Mouse (Mus musculus) cerebellum, adult 11-12 months (tissue): ENCODE results near the gene Mettl9.
"Not testable (repeated sequence)": the region's sequence is repeated elsewhere in the genome, so short reads cannot be mapped to it uniquely, and the experiment has no call there.

Experiments used
- DNase-seq: peaks from one replicate; pipeline ENCODE4 v3.0.0; 2022

The Mettl9 gene

DNA sequence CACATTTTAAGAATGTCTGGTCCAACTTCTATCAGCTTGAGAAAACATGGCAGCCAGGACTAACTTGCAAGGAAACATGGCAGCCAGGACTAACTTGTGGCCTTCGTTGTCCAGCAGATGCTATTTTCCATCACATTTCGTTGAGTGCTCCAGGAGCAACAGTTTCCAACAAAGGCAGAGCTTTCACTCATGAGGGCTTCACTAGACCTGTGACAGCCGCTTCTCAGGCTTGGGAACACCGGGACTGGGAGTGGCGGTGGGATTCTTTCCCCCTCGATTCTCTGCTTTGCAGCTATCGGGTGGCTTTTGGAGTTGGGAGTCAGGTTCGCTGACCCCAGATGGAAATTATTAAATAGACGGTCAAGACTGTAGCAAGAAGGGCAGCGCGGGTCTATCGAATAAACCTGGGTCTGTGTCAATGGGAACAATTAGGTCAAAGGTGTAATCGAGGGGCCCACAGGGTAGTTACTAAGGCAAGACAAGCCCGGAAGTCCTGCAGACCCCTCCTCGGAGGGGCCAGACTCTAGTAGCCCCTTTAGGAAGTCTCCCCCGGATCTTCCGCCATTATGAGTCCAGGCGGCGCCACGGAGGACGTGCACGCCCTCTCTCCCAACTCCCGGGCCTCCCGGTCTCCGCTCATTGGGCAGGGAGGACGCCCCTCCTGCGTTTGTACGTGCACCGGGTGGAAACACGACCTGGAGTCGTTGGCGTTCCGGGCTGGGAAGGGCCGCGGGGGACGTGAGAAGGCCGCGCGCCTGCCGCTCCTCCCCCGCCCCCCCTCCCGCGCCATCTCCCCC, at the start of gene Mettl9:
Gene Mettl9, plus strand, starts transcription at position 590 of the 797 bp plus-strand sequence.
- peak; percentile 94 for DNase-seq

GRCm38 (mm10) chr7:120991191-120991590, 43.1 kb upstream of the Mettl9 start:
- no peak for DNase-seq

DNA sequence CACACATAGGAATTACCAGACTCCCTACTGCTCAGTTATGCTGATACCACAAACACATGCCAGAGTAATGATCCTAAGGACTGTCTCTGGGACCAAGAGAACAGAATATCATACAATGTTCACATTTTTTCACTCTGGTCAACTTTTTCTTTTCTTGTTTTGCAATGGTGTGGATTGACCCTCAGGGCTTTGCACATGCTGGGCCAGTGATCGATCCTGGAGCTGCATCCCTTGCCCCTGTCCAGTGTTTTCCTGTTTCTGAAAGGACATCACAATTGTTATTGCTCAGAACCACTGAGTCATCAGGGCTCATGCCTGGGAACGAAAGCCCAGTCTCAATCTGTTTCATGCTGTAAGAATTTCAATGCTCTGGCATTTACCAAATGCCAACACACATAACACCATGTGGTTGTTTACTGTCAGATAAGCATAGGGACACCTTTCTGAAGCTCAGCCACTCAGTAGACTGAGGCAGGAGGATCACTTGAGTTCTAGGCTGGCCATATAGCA, 35.2 kb upstream of the Mettl9 start:
- DNase-seq = no peak

- DNase-seq = no peak
These were observed 34.0 kb upstream of the Mettl9 start for GRCm38 (mm10) chr7:121000065-121000822.

- DNase-seq = no peak
These were observed 32.4 kb upstream of the Mettl9 start for GRCm38 (mm10) chr7:121001879-121002278.

- no peak for DNase-seq
These were observed 31.8 kb upstream of the Mettl9 start for GRCm38 (mm10) chr7:121002407-121002928.

DNA sequence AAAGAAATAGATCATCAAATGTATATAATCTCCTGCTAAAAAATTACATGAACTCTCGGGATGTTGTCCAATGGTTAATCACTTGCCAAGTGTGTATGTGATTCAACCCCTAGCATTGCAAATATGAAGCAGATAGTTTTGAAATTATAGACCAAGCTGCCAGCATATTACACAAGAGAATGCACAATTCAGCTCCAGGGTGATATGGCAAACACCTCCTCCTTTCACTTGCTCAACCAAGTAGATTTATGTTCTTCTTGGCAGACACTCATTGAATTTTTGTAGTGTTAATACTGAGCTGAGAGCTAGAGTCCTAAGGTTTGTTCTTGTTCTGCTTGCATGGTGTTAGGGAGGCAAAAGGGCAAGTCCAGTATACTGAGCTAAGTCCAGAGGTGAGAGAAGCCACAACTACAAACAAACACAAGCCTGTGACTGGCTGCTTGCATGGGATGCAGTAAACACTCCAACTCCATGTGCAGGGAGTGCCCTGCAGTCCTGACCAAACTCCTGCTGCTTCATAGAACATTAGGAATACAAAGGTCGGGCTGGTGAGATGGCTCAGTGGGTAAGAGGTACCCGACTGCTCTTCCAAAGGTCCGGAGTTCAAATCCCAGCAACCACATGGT, 30.3 kb upstream of the Mettl9 start:
- DNase-seq = no peak

DNA sequence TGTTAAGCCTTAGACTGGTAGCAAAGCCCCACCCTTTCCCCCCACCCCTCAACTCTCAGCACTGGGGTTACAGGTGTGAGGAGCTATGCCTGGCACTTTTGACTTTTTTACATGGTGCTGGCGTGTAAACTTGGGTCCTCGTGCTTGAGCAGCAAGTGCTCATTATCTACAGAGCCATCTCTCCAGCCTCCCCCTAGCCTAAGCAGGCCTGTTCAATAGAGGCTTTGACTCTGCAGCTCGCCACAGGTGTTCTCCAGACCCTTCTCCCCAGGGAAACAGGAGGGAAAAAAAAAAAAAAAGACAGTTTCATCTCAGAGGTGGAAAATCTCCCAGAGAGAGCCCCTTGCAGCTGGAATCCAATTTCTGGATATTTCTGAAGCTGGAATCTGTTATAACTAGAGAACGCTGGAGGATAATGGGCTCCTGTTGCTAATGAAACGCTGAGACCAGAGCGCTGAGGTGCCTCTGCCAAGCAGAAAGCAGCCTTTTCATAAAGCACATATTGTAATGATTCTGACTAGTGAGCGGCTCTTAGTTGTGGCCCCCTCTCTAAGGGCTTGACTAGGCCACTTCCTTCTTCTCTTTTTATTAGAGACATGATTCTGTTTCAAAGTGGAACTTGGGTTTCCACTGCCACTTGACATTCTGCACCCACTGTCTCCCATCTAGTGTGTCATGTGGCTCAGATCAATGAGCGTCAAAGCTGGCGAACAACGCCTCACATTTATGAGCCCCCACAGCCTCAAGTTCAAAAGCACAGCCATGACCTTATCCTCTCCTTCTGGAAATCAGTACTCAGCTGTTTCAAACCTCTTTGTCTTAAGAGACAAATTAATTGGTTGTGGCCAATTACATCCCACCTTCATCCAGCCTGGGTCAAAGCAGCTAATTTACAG, 22.2 kb upstream of the Mettl9 start:
- DNase-seq = no peak

GRCm38 (mm10) chr7:121014486-121014885, 19.8 kb upstream of the Mettl9 start:
- no peak for DNase-seq

GRCm38 (mm10) chr7:121018778-121019177, 15.5 kb upstream of the Mettl9 start:
- no peak for DNase-seq

DNA sequence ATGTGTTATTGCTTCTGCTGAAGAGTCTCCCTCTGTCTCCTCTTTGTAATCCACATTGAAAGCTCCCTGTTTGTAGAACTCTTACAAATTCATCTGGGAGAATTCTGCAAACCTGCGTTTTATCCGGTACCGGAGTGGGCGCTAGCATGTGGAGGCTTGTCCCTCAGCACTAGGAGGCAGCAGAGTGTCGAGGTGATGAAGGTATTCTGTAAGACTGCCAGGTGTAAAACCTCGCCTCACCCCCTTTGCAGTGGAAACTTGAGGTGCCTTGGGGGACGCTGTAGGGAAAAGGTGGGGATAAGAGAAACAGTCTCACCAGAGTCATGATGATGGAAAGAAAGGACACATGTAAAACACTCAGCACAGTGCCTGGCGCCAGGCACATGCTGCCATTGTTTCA, 14.0 kb upstream of the Mettl9 start:
- no peak for DNase-seq

DNA sequence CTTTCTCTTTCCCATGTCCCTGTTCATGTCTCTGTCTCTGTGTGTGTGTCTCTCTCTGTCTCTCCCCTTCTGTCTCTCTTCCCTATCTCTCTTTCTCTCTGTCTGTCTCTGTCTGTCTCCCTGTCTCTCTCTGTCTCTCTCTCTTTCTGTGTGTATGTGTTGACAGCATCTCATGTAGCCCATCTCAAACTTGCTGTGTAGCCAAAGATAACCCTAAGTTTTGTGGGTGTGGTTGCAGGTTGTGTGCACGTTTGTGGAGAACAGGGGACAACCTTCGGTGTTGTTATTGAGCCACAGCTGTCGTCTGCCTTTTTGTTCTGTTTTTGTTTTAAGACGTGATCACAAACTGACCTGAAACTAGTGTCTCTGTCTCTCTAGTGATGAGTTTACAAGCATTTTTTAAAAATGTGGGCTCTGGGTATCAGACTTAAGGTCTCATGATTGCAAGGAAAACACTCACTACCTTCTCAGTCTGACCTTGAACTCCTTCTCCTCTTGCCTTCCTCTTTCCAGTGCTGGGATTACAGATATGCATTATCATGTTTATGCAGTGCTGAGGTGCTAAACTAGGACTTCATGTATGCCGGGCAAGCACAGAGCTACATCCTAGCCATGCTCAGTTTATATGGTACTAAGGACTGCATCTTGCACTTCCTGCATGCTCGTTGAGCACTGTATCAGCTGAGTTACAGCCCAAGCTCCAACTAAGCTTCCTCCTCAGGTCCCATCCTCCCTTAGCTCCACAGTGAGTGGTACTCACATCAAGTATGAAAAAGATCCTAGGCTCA, 8.8 kb upstream of the Mettl9 start:
- DNase-seq = no peak

GRCm38 (mm10) chr7:121026300-121026699, 7.9 kb upstream of the Mettl9 start:
- no peak for DNase-seq

GRCm38 (mm10) chr7:121029947-121030346, 4.3 kb upstream of the Mettl9 start:
- not testable (repeated sequence) for DNase-seq

- peak; percentile 83 for DNase-seq
These were observed 476 bp downstream of the Mettl9 start for GRCm38 (mm10) chr7:121034701-121035141.

DNA sequence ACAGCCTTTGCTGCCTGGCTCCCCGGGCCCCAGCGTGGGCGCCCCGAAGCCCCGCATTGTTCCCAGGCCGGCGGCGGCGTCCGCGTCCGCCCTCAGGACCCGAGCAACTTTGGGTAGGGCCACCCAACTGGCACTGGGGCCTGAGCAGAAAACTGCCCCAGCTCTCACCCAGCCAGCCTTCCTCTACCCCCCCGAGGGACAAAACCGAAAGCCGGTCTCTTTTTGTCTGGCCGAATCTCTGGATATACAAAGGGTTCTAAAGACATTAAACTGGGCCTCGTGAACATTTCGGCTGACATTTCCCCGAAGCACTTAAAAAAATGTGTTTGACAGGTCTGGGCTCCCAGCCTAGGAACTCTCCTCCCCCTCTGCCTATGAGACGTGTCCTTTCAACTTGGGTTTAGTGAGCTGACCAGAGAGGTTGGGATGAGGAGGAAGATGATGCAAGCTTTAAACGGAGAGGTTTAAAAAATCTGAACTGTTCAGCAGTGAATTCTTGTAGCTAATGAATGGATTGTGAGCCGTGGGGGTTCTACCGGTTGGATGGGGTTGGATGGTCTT, 996 bp downstream of the Mettl9 start:
- DNase-seq = no peak

- DNase-seq = no peak
These were observed 6.3 kb downstream of the Mettl9 start for GRCm38 (mm10) chr7:121040595-121040994.

- no peak for DNase-seq
These were observed 7.7 kb downstream of the Mettl9 start for GRCm38 (mm10) chr7:121041989-121042388.

GRCm38 (mm10) chr7:121043004-121043403, 8.8 kb downstream of the Mettl9 start:
- no peak for DNase-seq

DNA sequence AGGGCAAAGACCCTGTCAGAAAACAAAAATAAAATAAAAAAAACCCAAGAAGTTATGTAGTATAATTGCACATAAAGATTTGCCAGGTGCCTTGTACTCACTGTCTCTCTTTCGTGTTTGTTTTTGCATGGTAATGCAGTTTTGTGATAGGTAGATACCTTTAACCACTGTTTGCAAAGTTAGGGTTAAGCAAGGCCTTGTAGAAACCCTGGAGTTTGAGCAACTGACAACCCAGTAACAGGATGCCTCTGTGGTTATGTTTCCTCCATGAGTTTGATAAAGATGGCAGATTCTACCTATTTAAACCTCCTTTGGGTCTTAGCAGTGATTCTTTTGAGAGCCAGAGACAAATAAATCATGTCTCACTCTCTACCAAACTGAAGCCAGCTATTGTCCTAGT, 9.3 kb downstream of the Mettl9 start:
- no peak for DNase-seq

- DNase-seq = no peak
These were observed 10.0 kb downstream of the Mettl9 start for GRCm38 (mm10) chr7:121044251-121044650.
